Mouse (Mus musculus) brown adipose tissue, adult 24 weeks (tissue): ENCODE results near the gene Kti12. TPM values are rescaled to one million over a fixed set of nuclear protein-coding genes. Genes with fewer than 3 reads are reported as not detected.

Experiments used
- H3K27ac ChIP-seq: fragments of 200-500 bp; replicated peaks from 2 replicates; pipeline ENCODE4 v1.5.1; 2012; ENCODE audit warnings: low read depth, mild to moderate bottlenecking, low read length
- H3K4me1 ChIP-seq: fragments of 200-500 bp; 2 replicates; pipeline ENCODE4 v1.6.1; 2012; ENCODE audit warnings: low read length, mixed read lengths; ENCODE audit not compliant: control insufficient read depth, insufficient read depth, insufficient read length
- H3K4me3 ChIP-seq: fragments of 200-500 bp; 2 replicates; pipeline ENCODE4 v1.5.1; 2012; ENCODE audit warnings: low read depth, mild to moderate bottlenecking, low read length, moderate library complexity; ENCODE audit not compliant: insufficient read depth
- polyA plus RNA-seq: library from polyadenylated mRNA; stranded (reverse); fragments of >200 nt; gene quantifications from 2 replicates; pipeline ENCODE4 v1.2.4, GENCODE M21; 2012; ENCODE audit not compliant: missing spikeins, insufficient read depth, insufficient read length

Gene Kti12
- polyA plus RNA-seq = 15.4 and 16.7 TPM in 2 replicates

GRCm38 (mm10) chr4:108847715-108848504 is at the start of gene Kti12:
TSS of gene Kti12 (plus strand) at chr4:108847785.
- H3K27ac ChIP-seq = peak within 1 kb of the TSS; percentile 89
- H3K4me3 ChIP-seq = peak within 1 kb of the TSS; percentile 93
- H3K4me1 ChIP-seq = peaks cover 6% of the 10 kb centered on the region; the same call in 1 of the 2 replicates

- peaks cover 2% of the 10 kb centered on the region; the same call in 1 of the 2 replicates for H3K4me1 ChIP-seq
- H3K27ac ChIP-seq = no peak overlapping the region
- no peak overlapping the region for H3K4me3 ChIP-seq
These were observed 49.3 kb upstream of the Kti12 start for GRCm38 (mm10) chr4:108798083-108798830.

- Histone ChIP-seq H3K27ac (no peak overlapping the region), H3K4me1 (no peaks in the 10 kb centered on the region), H3K4me3 (no peak overlapping the region)
These were observed 44.0 kb upstream of the Kti12 start for GRCm38 (mm10) chr4:108803535-108803934.

- no peaks in the 10 kb centered on the region for H3K4me1 ChIP-seq
- H3K4me3 ChIP-seq = no peak overlapping the region
- H3K27ac ChIP-seq = no peak overlapping the region
These were observed 36.4 kb upstream of the Kti12 start for GRCm38 (mm10) chr4:108811142-108811541.

- Histone ChIP-seq H3K27ac (no peak overlapping the region), H3K4me1 (no peaks in the 10 kb centered on the region), H3K4me3 (no peak overlapping the region)
These were observed 36.0 kb upstream of the Kti12 start for GRCm38 (mm10) chr4:108811550-108811949.

GRCm38 (mm10) chr4:108825677-108826076 is 21.9 kb upstream of the Kti12 start:
- H3K4me1 ChIP-seq = no peaks in the 10 kb centered on the region
- no peak overlapping the region for H3K27ac ChIP-seq
- H3K4me3 ChIP-seq = no peak overlapping the region

GRCm38 (mm10) chr4:108826096-108826495 is 21.5 kb upstream of the Kti12 start:
- H3K4me1 ChIP-seq = no peaks in the 10 kb centered on the region
- H3K27ac ChIP-seq = no peak overlapping the region
- no peak overlapping the region for H3K4me3 ChIP-seq

GRCm38 (mm10) chr4:108826643-108827042 is 20.9 kb upstream of the Kti12 start:
- H3K4me3 ChIP-seq = no peak overlapping the region
- H3K27ac ChIP-seq = no peak overlapping the region
- no peaks in the 10 kb centered on the region for H3K4me1 ChIP-seq

- H3K4me1 ChIP-seq = peaks cover 4% of the 10 kb centered on the region; the same call in 1 of the 2 replicates
- H3K4me3 ChIP-seq = no peak overlapping the region
- H3K27ac ChIP-seq = no peak overlapping the region
These were observed 16.9 kb upstream of the Kti12 start for GRCm38 (mm10) chr4:108830698-108831097.

- Histone ChIP-seq H3K4me3 (peak within 1 kb of the TSS; percentile 98), H3K27ac (peak within 1 kb of the TSS; percentile 98), H3K4me1 (peaks cover 5% of the 10 kb centered on the region; the same call in 1 of the 2 replicates)
These were observed 14.4 kb upstream of the Kti12 start, which contains the start of gene Btf3l4 for GRCm38 (mm10) chr4:108832916-108833827. TSS of gene Btf3l4 (minus strand) at chr4:108833614.

GRCm38 (mm10) chr4:108833828-108834114 is 13.8 kb upstream of the Kti12 start:
- peak overlapping the region; percentile 97 for H3K4me3 ChIP-seq
- H3K27ac ChIP-seq = peak overlapping the region; percentile 98
- peaks cover 5% of the 10 kb centered on the region; the same call in 1 of the 2 replicates for H3K4me1 ChIP-seq

GRCm38 (mm10) chr4:108834115-108834970 is 13.2 kb upstream of the Kti12 start, which contains the start of gene Txndc12:
TSS of gene Txndc12 (plus strand) at chr4:108834601.
- Histone ChIP-seq H3K4me1 (peaks cover 5% of the 10 kb centered on the region; the same call in 1 of the 2 replicates), H3K27ac (peak within 1 kb of the TSS; percentile 98), H3K4me3 (peak within 1 kb of the TSS; percentile 98)

GRCm38 (mm10) chr4:108834971-108835311 is 12.6 kb upstream of the Kti12 start:
- Histone ChIP-seq H3K4me3 (peak overlapping the region; percentile 97), H3K4me1 (peaks cover 5% of the 10 kb centered on the region; the same call in 1 of the 2 replicates), H3K27ac (peak overlapping the region; percentile 96)

GRCm38 (mm10) chr4:108835496-108835895 is 12.1 kb upstream of the Kti12 start:
- peaks cover 5% of the 10 kb centered on the region; the same call in 1 of the 2 replicates for H3K4me1 ChIP-seq
- peak overlapping the region; percentile 97 for H3K4me3 ChIP-seq
- peak overlapping the region; percentile 96; the same call in 1 of the 2 replicates for H3K27ac ChIP-seq
